Mouse (Mus musculus): ENCODE data around the gene Slc35b4. TPM values are rescaled to one million over a fixed set of nuclear protein-coding genes. Genes with fewer than 3 reads are reported as not detected.

The Slc35b4 gene
- polyA plus RNA-seq, 1 experiment from 2014 or later = 49.0 TPM

- Histone ChIP-seq H3K27ac (ENCODE audit: low read length) (no peak overlapping the region), H3K4me1 (replicated peaks; ENCODE audit: control insufficient read depth, insufficient read depth, low read length) (peaks cover 16% of the 10 kb centered on the region), H3K9me3 (ENCODE audit: control insufficient read depth, low read length) (no peaks in the 10 kb centered on the region), H3K27me3 (replicated peaks; ENCODE audit: control insufficient read depth, insufficient read depth, low read length) (no peaks in the 10 kb centered on the region), H3K9ac (replicated peaks; ENCODE audit: low read depth, low read length) (no peak overlapping the region), H3K4me3 (replicated peaks; ENCODE audit: low read length) (no peak overlapping the region), H3K36me3 (ENCODE audit: control insufficient read depth, insufficient read depth) (peaks cover 13% of the 10 kb centered on the region), H3K4me2 (ENCODE audit: low read length) (no peak overlapping the region)
- whole genome bisulfite sequencing = 83% methylated on average over 12 of the region's 12 CpGs
- ATAC-seq = no peak
Observed at GRCm38 (mm10) chr6:34173251-34173650, 3.7 kb downstream of the Slc35b4 start.

GRCm38 (mm10) chr6:34171748-34172457, 5.0 kb downstream of the Slc35b4 start:
- Histone ChIP-seq H3K27me3 (replicated peaks; ENCODE audit: control insufficient read depth, insufficient read depth, low read length) (no peaks in the 10 kb centered on the region), H3K4me1 (replicated peaks; ENCODE audit: control insufficient read depth, insufficient read depth, low read length) (peaks cover 13% of the 10 kb centered on the region), H3K36me3 (ENCODE audit: control insufficient read depth, insufficient read depth) (peaks cover 21% of the 10 kb centered on the region), H3K9ac (replicated peaks; ENCODE audit: low read depth, low read length) (no peak overlapping the region), H3K4me3 (replicated peaks; ENCODE audit: low read length) (no peak overlapping the region), H3K4me2 (ENCODE audit: low read length) (no peak overlapping the region), H3K9me3 (ENCODE audit: control insufficient read depth, low read length) (no peaks in the 10 kb centered on the region), H3K27ac (ENCODE audit: low read length) (no peak overlapping the region)
- ATAC-seq = no peak
- 89% methylated on average over 12 of the region's 12 CpGs for WGBS

- 87% methylated on average over 7 of the region's 7 CpGs for WGBS
- Histone ChIP-seq H3K27ac (ENCODE audit: low read length) (no peak overlapping the region), H3K4me1 (replicated peaks; ENCODE audit: control insufficient read depth, insufficient read depth, low read length) (peaks cover 9% of the 10 kb centered on the region)
Observed at GRCm38 (mm10) chr6:34170844-34171494, 5.9 kb downstream of the Slc35b4 start.

GRCm38 (mm10) chr6:34168834-34169233, 8.1 kb downstream of the Slc35b4 start:
- Histone ChIP-seq H3K27ac (ENCODE audit: low read length) (no peak overlapping the region), H3K36me3 (ENCODE audit: control insufficient read depth, insufficient read depth) (peaks cover 37% of the 10 kb centered on the region), H3K9ac (replicated peaks; ENCODE audit: low read depth, low read length) (no peak overlapping the region), H3K4me3 (replicated peaks; ENCODE audit: low read length) (no peak overlapping the region), H3K4me2 (ENCODE audit: low read length) (no peak overlapping the region), H3K4me1 (replicated peaks; ENCODE audit: control insufficient read depth, insufficient read depth, low read length) (0 out of 2 replicates have a peak, but pooled peaks cover 3% of the 10 kb centered on the region), H3K9me3 (ENCODE audit: control insufficient read depth, low read length) (no peaks in the 10 kb centered on the region), H3K27me3 (replicated peaks; ENCODE audit: control insufficient read depth, insufficient read depth, low read length) (no peaks in the 10 kb centered on the region)
- 76% methylated on average over 3 of the region's 3 CpGs for WGBS
- no peak for ATAC-seq

More at GRCm38 (mm10) chr6:34170844-34171494, 5.9 kb downstream of the Slc35b4 start:
- H3K9me3 ChIP-seq (ENCODE audit: control insufficient read depth, low read length) = no peaks in the 10 kb centered on the region
- ATAC-seq = peak; percentile 63
- no peaks in the 10 kb centered on the region for H3K27me3 ChIP-seq (replicated peaks; ENCODE audit: control insufficient read depth, insufficient read depth, low read length)
- H3K4me3 ChIP-seq (replicated peaks; ENCODE audit: low read length) = no peak overlapping the region
- H3K4me2 ChIP-seq (ENCODE audit: low read length) = no peak overlapping the region
- H3K9ac ChIP-seq (replicated peaks; ENCODE audit: low read depth, low read length) = no peak overlapping the region
- peaks cover 25% of the 10 kb centered on the region for H3K36me3 ChIP-seq (ENCODE audit: control insufficient read depth, insufficient read depth)

- ATAC-seq = no peak
- Histone ChIP-seq H3K27me3 (replicated peaks; ENCODE audit: control insufficient read depth, insufficient read depth, low read length) (no peaks in the 10 kb centered on the region), H3K4me3 (replicated peaks; ENCODE audit: low read length) (no peak overlapping the region), H3K36me3 (ENCODE audit: control insufficient read depth, insufficient read depth) (peaks cover 40% of the 10 kb centered on the region), H3K9ac (replicated peaks; ENCODE audit: low read depth, low read length) (no peak overlapping the region), H3K9me3 (ENCODE audit: control insufficient read depth, low read length) (no peaks in the 10 kb centered on the region), H3K4me1 (replicated peaks; ENCODE audit: control insufficient read depth, insufficient read depth, low read length) (no peaks in the 10 kb centered on the region), H3K27ac (ENCODE audit: low read length) (no peak overlapping the region), H3K4me2 (ENCODE audit: low read length) (no peak overlapping the region)
- WGBS = 90% methylated on average over 9 of the region's 9 CpGs
Observed at GRCm38 (mm10) chr6:34163014-34163413, 13.9 kb downstream of the Slc35b4 start.

- H3K9me3 ChIP-seq (ENCODE audit: control insufficient read depth, low read length) = no peaks in the 10 kb centered on the region
- ATAC-seq = no peak
- peaks cover 43% of the 10 kb centered on the region for H3K36me3 ChIP-seq (ENCODE audit: control insufficient read depth, insufficient read depth)
- no peak overlapping the region for H3K4me2 ChIP-seq (ENCODE audit: low read length)
- H3K27ac ChIP-seq (ENCODE audit: low read length) = no peak overlapping the region
- no peak overlapping the region for H3K9ac ChIP-seq (replicated peaks; ENCODE audit: low read depth, low read length)
- WGBS = 79% methylated on average over 2 of the region's 2 CpGs
- no peak overlapping the region for H3K4me3 ChIP-seq (replicated peaks; ENCODE audit: low read length)
- no peaks in the 10 kb centered on the region for H3K27me3 ChIP-seq (replicated peaks; ENCODE audit: control insufficient read depth, insufficient read depth, low read length)
- no peaks in the 10 kb centered on the region for H3K4me1 ChIP-seq (replicated peaks; ENCODE audit: control insufficient read depth, insufficient read depth, low read length)
Observed at GRCm38 (mm10) chr6:34162607-34163006, 14.3 kb downstream of the Slc35b4 start.

GRCm38 (mm10) chr6:34161511-34161910, 15.4 kb downstream of the Slc35b4 start:
- no peak overlapping the region for H3K4me2 ChIP-seq (ENCODE audit: low read length)
- no peak overlapping the region for H3K4me3 ChIP-seq (replicated peaks; ENCODE audit: low read length)
- no peak overlapping the region for H3K9ac ChIP-seq (replicated peaks; ENCODE audit: low read depth, low read length)
- H3K9me3 ChIP-seq (ENCODE audit: control insufficient read depth, low read length) = no peaks in the 10 kb centered on the region
- H3K4me1 ChIP-seq (replicated peaks; ENCODE audit: control insufficient read depth, insufficient read depth, low read length) = peaks cover 6% of the 10 kb centered on the region; the same call in 1 of the 2 replicates
- no peak overlapping the region for H3K27ac ChIP-seq (ENCODE audit: low read length)
- no peaks in the 10 kb centered on the region for H3K27me3 ChIP-seq (replicated peaks; ENCODE audit: control insufficient read depth, insufficient read depth, low read length)
- H3K36me3 ChIP-seq (ENCODE audit: control insufficient read depth, insufficient read depth) = peaks cover 37% of the 10 kb centered on the region
- no peak for ATAC-seq
- WGBS = 91% methylated on average over 7 of the region's 7 CpGs

- WGBS = 93% methylated on average over 7 of the region's 7 CpGs
- Histone ChIP-seq H3K9me3 (ENCODE audit: control insufficient read depth, low read length) (no peaks in the 10 kb centered on the region), H3K27ac (ENCODE audit: low read length) (no peak overlapping the region), H3K4me1 (replicated peaks; ENCODE audit: control insufficient read depth, insufficient read depth, low read length) (peaks cover 12% of the 10 kb centered on the region), H3K4me3 (replicated peaks; ENCODE audit: low read length) (no peak overlapping the region), H3K27me3 (replicated peaks; ENCODE audit: control insufficient read depth, insufficient read depth, low read length) (no peaks in the 10 kb centered on the region), H3K4me2 (ENCODE audit: low read length) (no peak overlapping the region), H3K9ac (replicated peaks; ENCODE audit: low read depth, low read length) (no peak overlapping the region), H3K36me3 (ENCODE audit: control insufficient read depth, insufficient read depth) (peaks cover 33% of the 10 kb centered on the region)
- no peak for ATAC-seq
Observed at GRCm38 (mm10) chr6:34160816-34161310, 16.0 kb downstream of the Slc35b4 start.

GRCm38 (mm10) chr6:34159998-34160815, 16.7 kb downstream of the Slc35b4 start:
- no peak overlapping the region for H3K9ac ChIP-seq (replicated peaks; ENCODE audit: low read depth, low read length)
- 92% methylated on average over 23 of the region's 23 CpGs for WGBS
- H3K36me3 ChIP-seq (ENCODE audit: control insufficient read depth, insufficient read depth) = peaks cover 27% of the 10 kb centered on the region
- H3K4me1 ChIP-seq (replicated peaks; ENCODE audit: control insufficient read depth, insufficient read depth, low read length) = peaks cover 19% of the 10 kb centered on the region
- no peak overlapping the region for H3K4me3 ChIP-seq (replicated peaks; ENCODE audit: low read length)
- H3K9me3 ChIP-seq (ENCODE audit: control insufficient read depth, low read length) = no peaks in the 10 kb centered on the region
- H3K4me2 ChIP-seq (ENCODE audit: low read length) = no peak overlapping the region
- no peaks in the 10 kb centered on the region for H3K27me3 ChIP-seq (replicated peaks; ENCODE audit: control insufficient read depth, insufficient read depth, low read length)
- ATAC-seq = no peak
- H3K27ac ChIP-seq (ENCODE audit: low read length) = no peak overlapping the region

Measured in forebrain, embryonic 16.5 days (tissue).